Mouse (Mus musculus) gastrocnemius, adult 8-10 months (tissue): Measurements from ENCODE around the gene Pepd. TPM values are rescaled to one million over a fixed set of nuclear protein-coding genes. Genes with fewer than 3 reads are reported as not detected.

Experiments used
- DNase-seq, 2 experiments: peaks; one replicate each; pipeline ENCODE4 v3.0.0; 2022; ENCODE audit warnings: low spot score in 2 of 2
- total RNA-seq, 4 experiments: library from RNA; stranded (reverse); gene quantifications; 2 replicates each; pipeline ENCODE4 v1.2.4; 2022

Gene Pepd
- total RNA-seq, 4 experiments from 2014 or later, result 27.4 to 31.8 (median 29.4) TPM

DNA sequence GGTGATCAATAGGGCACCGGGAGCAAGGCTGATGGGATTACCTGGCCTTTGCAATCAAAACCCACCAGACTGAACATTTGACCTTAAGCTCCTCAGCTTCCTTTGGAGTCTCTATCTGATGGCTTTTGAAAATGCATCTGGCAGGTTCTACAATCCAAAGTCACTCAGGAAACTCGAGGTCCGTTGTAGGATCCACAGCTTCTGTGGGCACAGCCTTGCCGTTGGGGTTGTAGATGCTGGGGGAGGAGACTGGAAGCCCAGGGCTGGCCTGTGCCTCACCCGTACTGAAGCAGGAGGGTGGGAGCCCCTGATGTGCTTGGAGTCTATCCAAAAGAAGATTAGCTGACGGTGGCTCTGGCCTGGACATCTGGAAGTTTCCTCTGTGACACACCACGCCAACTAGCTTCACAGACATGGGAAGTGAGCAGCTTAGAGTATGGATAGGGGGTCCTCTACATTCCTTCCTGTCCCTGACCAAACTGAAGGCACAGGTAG is 18.1 kb downstream of the Pepd start:
- no peak for DNase-seq

DNA sequence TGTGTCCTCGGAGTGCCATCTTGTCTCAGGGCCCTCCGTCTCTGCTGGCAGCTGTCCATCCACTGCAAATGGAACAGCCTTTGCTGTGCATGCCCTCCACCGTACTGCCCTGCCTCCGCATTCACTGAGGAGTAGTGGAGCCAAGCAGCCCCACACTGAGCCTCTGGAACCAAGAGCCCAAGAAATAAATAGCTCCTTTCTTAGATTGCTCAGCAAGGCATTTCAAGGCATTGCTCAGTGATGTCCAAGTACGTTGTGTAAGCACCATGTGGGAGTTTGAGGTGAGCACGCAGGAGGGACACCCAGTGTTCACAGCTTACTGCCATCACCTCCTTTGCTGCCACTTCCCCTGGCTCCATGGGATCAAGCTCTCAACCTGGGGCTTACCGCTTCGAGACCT is 20.5 kb downstream of the Pepd start:
- DNase-seq, result no peak

DNA sequence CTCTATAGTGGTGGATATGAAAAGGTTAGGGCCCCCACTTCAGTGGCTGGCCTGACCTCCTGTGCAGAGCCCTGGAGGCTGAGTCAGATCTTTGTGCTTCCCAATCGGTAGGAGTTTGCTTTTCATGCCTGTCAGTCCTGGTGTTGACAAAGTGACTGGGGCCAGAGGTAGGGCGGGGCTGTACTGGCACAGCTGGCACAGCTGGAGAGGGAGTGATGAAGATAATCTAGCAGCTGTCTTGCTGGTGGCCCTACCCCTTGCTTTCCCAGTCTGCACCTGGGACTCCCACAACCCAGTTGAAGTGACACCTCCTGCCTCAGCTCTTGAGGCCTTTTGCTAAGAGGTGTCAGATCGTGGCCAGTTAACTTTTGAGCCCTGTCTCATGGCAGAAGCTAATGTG is 21.0 kb downstream of the Pepd start:
- no peak for DNase-seq

DNA sequence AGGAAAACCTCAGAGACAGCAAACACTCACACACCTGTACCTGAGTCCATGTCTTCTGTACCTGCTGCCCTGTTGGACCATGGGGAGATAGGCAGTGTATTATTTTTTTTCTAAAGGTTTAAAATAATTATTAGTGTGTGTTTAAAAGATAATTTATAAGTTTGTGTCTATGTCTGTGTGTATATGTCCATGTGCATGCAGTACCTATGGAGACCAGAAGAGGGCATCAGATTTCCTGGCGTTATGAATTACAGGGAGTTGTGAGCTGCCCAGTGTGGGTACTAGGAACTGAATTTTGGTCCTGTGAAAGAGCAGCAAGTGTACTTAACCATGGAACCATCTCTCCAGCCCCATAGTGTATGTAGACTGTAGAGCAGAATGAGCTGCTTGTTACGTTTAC is 24.2 kb downstream of the Pepd start:
- DNase-seq, result no peak

DNA sequence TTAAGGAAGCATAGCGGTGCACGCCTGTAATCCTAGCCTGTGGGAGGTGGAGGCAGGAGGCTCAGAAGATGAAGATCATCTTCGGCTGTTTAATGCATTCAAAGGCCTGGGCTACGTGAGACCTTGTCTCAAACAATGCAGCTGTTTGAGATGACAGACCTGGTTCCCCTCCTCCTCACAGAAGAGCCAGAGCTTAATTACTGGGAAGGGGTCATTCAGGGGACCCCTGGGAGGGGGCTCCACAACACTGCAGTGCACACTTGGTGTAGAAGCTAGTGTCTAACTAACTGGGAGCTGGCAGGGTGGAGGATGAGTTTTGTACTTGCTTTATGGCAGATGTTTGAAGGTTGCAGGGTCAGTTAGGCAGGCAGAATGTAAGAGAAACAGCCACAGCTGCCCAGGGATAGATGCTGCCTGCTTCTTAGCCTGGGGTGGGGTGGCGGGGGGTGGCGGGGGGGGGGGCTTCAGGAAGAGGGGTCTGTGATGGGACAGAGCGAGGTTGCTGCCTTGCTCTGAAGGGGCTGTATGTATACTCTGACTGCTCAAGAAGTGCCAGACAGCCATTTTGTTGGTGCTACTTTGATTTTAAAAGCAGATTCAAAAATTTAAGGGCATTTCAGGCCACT is 26.6 kb downstream of the Pepd start:
- no peak for DNase-seq

DNA sequence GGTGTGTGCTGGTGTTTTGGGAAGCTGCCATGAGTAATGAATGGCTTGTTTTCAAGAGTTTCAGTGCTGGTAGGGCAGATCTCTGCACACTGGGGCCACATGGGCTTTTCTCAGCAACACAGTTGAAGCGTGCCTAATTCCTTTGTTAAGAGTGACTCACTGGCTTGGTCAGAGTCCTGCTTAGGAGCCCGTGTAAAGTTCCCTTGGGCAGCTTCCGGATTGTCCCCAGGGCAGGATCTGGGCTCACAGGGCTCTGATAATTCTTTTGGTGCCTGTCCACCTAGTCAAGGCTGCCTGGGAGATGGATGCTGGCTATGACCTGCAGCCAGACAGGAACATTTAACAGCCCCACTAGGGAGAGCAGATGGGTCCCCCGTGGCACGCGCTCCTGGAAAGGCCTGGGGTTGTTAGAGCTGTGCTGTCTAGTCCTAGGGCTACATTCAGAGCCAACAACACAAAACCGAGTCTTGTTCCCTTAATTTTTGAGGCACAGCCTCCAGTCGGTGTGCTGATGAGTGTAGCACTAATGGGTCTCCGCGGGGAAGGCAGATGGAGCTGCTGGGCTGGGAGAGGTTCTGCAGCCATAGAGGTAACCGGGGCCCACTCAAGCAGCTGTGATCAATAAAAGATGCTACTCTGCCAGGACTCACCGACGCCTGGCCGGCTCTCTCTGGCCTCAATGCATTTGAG is 27.2 kb downstream of the Pepd start:
- peak; percentile 24 to 46 for DNase-seq

DNA sequence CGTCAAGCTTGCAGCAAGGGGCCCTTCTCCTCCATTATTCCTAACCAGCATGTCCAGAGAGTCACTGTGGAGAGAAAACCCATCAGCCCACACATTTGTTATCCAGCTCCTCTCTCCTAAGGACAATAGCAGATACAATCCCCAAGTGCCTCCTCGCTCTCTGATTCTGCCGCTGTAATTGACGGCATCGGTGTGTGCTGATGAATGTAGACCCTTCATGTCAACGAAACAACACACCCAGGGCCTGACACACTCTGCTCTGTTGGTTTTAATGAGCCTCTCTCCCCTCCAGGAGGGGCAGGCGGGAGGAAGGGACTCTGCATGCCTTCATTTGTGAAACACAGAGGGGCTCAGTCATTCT is 27.8 kb downstream of the Pepd start:
- DNase-seq, result no peak

DNA sequence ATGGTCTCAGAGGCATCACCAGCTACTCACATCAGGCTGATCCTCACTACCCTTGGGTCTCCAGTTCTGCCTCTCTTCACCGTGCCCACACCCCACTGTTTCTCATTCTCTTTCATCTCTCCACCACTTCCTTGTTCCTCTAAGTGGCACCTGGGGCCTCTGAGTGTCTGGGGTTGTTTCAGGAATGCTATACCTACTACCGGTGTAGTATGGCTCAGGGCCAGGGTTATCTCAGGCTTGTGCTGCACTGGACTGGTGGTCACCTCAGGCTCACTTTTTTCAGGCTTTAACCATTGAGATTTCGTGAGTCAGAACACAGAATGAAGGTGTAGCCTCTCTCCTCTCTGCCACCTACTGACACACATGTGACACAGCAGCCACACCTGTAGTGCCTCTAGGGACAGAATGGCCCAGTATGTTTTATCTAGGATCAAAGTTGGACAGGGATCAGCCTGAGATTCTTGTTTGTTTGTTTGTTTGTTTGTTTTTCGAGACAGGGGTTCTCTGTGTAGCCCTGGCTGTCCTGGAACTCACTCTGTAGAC is 31.5 kb downstream of the Pepd start:
- no peak for DNase-seq

DNA sequence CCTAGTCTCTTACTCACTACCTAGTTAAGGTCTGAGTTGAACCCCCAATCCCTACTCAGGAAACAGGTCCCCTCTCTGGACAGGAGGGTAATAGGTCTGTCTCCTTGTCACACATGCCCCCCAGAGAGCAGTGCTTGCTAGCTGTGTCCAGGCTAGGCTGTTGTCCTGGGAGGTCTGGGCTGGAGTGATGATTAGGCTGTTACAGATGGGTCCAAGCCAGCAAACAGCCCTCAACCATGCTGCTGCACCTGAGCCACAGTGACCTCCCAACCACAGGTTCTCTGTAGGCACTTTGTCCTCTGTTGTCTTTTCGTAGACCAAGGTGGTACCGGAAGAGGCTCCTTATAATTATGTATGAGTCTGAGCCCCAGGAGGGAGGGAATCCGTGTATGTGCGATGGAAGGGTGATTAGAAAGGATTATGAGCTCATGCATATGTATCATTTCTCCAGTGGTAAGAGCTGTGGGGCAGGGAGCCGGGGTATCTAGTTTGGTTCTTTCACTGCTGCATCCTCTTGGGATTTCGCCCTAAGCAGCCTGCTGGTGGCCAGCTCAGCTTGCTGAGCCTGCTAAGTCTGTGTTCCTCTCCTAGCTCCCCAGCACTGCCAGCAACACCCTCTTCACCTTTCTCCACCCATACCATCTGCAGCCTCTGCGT is 34.2 kb downstream of the Pepd start:
- DNase-seq, result no peak

DNA sequence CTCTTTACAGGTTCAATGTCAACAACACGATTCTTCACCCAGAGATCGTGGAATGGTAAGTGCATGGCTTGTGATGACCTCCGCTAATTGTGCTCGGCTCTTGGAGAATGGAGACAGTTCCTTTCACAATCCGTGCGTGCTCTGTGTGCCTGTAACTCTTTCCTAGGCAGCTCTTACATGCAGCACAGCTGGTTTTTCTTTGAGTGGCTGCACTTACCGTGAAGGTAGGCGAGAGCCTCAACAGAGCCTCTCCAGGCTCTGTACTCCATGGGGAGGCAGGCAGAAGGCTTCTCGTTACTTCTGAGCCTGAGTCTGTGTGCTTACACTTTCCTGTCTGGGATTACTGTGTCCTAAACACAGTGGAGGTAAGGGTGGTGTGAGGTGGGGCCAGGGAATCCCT is 42.4 kb downstream of the Pepd start:
- no peak for DNase-seq

DNA sequence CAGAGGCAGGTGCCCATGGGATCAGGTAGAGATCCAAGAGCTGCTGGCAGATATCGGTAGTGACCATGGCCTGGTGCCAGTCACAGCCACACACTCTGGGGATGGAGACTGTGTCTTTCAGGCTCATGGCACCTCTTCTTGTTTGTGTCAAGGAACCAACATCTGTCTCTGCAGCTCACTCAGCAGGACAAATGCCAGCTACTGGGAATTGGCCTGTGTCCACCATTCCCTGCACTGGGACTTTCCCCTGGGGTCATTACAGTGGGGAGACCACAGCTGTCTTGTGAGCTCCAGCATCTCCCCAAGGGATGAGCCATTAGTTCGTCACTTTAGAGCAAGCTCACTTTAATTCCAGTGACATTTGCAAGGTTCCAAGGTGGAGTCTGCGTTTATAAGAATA is 43.1 kb downstream of the Pepd start:
- DNase-seq, result no peak

DNA sequence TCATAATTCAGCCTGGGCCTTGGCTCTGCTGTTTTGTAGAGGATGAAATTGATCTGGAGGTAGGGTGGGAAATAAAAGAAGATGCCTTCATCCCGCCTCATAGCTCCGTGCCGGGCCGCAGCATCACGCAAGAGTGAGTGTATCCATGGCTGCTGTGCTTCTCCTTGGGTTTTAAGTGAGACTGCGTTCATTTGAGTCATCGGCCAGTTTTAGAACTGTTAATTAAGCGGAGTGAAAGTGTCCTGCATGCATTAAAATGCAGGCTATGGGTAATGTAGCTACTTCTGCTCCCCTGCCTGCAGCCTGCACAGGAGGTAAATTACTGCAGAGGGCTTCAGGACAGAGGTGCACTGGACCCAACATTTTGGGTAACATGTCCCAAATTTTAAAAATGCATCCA is 45.0 kb downstream of the Pepd start:
- DNase-seq, result no peak

DNA sequence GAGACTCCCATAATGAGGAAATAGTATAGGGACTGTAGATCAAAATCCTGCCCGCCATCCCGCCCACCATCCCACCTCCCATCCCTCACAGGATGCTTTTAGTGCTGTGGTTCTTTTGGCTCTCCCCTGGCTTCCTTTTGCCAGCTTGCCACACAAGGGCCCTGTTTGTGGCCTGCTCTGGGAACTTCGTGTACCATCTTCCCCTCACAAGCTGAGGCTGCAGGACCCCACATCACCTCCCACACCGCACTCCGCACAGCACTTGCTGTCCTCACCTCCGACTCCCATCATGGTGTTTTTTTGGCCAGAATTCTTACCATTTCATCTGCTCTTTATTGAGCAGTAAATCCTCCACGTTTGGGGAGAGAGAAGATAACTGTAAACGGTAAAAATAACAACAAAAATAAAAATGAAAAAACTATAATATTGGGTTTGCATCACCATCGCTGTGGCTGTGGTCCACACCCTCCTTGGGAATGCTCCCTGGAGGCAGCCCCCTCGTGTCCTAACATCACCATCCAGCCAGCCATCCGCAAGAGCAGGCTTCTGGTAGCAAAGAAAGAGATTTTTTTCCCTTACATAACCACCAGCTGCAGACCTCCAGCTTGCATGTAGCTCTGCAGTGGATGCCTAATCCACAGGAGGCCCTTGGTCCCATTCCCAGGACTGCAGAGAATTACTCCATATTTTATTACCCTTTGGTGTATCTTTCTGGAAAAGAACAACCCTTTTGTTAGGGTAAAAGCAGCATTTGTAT is 51.9 kb downstream of the Pepd start:
- DNase-seq, result peak in 1 of 2 experiments; percentile 31

DNA sequence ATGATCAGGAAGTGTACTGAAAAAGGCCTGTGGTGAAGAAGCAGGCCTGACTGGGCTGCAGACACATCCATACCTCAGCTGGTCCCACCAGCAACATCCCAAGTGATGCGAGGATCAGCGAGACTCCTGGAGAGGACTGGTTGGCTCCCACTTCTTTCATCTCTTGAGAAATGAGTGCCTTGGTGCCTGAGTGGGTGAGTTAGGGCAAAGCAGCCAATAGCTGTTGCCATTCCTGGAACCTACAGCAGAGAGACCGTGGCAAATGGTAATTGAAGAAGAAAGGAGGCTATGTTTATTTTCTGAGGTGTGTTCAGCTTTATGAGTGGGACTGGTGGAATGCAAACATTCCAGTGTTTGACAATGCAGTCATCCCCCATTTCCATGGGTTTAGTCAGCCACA is 55.2 kb downstream of the Pepd start:
- DNase-seq, result no peak

DNA sequence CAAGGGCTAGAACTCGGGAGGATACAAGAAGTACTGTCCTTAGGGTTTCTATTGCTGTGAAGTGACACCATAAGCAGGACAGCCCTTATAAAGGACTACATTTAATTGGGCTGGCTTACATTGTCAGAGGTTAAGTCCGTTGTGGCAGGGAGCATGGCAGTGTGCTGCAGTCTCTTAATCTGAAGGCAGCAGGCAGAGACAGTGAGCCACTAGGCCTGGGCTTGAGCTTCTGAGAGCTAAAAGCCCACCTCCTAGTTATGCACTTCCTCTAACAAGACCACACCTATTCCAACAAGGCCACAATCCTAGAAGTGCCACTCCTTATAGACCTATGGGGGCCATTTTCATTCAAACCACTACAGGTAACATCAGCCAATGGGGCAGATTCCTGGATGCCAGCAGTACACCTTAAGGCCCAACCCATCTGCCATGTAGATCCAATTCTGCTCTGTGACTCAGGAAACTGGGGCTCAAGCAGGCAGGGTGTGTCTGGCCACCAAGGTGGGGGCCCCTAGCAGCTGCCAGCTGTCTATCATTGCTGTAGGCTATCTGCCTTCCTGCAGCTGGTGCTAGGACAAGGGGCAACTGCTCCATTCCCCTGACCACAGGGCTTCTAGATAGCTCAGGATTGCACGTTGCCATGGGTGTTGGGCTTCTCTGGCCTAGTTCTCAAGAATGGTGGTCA is 56.7 kb downstream of the Pepd start:
- DNase-seq, result no peak

DNA sequence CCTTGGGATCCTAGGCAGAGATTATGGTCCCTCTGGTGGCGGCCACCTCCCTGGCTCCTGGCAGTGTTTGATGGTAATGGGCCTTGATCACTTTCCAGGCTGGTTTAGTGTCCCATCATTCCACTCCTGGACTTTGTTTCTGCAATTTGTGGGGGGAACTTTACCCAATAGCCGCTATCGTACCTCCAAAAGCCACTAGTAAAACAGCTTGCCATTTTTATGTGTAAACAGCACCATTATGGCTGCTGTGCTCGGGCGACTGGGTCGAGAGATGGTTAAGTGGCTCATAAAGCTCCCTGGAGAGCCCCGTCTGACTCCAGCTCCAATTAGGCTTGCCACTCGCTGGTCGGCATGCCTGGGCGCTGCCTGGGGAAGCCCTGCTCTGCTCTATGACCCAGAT is 59.6 kb downstream of the Pepd start:
- no peak for DNase-seq

DNA sequence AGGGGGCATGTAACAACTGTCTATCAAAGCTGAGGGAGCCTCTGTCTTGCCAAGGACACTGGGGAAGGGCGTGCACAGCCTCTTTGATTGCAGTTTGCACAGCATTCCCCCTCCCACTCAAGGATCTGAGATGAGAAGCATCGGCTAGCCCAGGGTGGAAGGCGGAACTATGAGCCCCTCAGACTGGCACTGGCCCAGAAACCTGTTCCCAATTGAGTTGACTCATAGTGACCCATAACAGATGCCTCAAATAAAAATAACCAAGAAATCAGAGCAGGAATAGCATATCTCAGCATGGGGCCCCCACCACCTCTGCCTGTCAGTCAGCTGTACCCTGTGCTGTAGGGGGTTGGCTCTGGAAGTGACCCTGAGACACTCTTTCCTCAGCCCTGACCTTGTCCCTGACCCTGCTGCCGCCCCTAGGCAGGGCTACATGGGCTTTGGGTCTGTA is 60.8 kb downstream of the Pepd start:
- DNase-seq, result no peak

DNA sequence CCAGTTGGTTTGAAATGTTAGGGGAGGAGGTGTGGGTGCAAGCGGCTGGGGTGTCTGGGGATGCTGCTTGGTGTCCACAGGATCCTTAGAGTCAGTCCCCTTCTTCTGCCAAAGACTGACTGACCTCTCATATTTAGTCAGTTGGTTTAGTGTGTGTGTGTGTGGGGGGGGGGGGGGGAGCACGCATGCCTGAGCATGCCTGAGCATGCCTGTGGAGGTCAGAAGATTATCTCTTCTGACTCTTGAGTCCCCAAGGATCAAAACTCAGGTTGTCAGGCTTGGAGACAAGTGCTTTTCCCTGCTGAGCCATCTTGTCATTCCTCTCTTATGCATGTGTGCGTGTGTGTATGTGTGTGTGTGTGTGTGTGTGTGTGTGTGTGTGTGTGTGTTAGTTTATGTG is 61.7 kb downstream of the Pepd start:
- no peak for DNase-seq

DNA sequence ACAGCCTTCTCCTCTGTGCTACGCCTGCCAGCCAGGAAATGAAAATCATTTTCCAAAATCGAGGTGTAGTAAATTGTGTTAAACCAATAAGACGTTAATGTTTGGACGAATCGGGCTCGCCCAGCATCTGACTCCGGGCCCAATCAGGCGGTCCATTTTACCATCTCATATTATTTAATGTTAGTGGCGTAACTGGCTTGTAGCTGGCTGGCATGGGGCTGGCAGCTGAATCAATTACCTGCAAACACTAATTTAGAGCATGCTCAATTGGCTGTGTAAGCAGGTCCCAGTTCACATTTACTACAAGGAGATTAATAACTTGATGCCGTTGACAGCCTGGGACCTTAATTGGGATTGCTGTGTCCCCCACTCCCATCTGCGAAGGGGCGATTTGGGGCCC is 63.7 kb downstream of the Pepd start:
- DNase-seq, result no peak

DNA sequence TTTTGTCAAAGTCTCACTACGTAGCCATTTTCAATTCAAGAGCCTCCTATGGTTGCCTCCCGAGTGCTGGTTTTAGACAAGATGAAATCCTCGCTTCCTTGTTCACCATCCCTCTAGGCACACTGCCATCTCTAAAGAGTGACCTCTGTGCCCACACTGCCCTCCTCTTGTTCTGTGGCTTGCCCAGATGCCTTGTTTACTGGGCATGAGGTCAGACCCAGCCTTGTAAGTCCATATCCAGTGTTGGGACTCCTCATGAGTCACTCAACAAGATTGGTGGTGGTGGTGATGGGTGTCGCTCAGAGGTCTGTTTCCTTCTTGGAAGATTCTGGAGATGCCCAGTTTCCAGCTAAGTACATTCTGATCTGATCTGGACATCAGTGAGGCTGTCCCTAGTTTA is 65.2 kb downstream of the Pepd start:
- DNase-seq, result no peak

DNA sequence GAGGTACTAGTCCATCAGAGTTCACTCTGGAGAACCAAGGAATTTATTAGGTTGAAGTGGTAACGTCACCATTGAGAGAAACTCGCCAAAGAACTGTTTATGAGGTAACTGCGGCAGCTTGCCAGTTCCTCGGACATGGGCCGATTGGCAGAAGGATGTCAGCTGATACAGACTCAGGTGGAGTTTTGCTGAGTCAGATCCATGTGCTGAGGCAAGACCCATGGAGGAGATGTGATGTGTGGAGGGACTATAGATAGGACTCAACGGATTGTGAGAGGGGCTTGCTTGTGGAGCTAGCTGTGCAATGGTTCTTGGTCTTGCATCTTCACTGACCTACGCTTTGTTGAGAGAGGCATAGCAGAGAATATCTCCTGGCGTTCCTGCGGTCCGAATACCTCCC is 69.6 kb downstream of the Pepd start:
- no peak for DNase-seq
